10 mouse cellular contexts compared by ENCODE assay signal in genomic region chr6:94631779-94632082, GRCm38 (mm10).
DNase-seq lines count a peak whose midpoint lies in the region; ATAC-seq and TF ChIP-seq lines count a peak whose summit lies in the region.
"Had no signal": no experiment of that assay in that cellular context is flagged by ENCODE, and none has a peak within 500 bp of the region (broad histone marks: within the 10 kb centered on the region; RNA-seq: fewer than 3 reads in every experiment).

No protein-coding gene starts in this region.

- H3K27ac ChIP-seq in layer of hippocampus, adult 2 months: peak overlapping the region; percentile 85
- peak overlapping the region; percentile 83 for H3K27ac ChIP-seq in forebrain, embryonic 12.5 days
- H3K27ac ChIP-seq in limb, embryonic 10.5 days: 0 out of 2 replicates have a peak overlapping the region, but pooled peaks have one; percentile 37
- peak overlapping the region; percentile 19; the same call in 1 of the 2 replicates for H3K27ac ChIP-seq in small intestine, adult 2 months (ENCODE audit: insufficient read depth, low read depth, low read length)

- TF ChIP-seq POLR2A in small intestine, adult 2 months (IDR thresholded peaks at IDR 0.05; ENCODE audit: low read depth, low read length): no peak

- no peaks in the 10 kb centered on the region for H3K9me3 ChIP-seq in forebrain, embryonic 12.5 days
- no peaks in the 10 kb centered on the region for H3K9me3 ChIP-seq in limb, embryonic 10.5 days (replicated peaks)

- no peak overlapping the region for H3K4me3 ChIP-seq in layer of hippocampus, adult 2 months
- no peak overlapping the region for H3K4me3 ChIP-seq in forebrain, embryonic 12.5 days (replicated peaks)
- no peak overlapping the region for H3K4me3 ChIP-seq in limb, embryonic 10.5 days
- H3K4me3 ChIP-seq in small intestine, adult 2 months (ENCODE audit: low read depth, low read length): no peak overlapping the region

- WGBS in forebrain, embryonic 12.5 days: 51% methylated on average over 6 of the region's 6 CpGs
- WGBS in limb, embryonic 10.5 days: 94% methylated on average over 6 of the region's 6 CpGs
- 81% methylated on average over 6 of the region's 6 CpGs for WGBS in small intestine, adult 2 months

- no peak overlapping the region for H3K9ac ChIP-seq in forebrain, embryonic 12.5 days

- no peak overlapping the region for H3K4me2 ChIP-seq in forebrain, embryonic 12.5 days

- H3K27me3 ChIP-seq in forebrain, embryonic 12.5 days: no peaks in the 10 kb centered on the region
- peaks cover 28% of the 10 kb centered on the region; the same call in 1 of the 2 replicates for H3K27me3 ChIP-seq in limb, embryonic 10.5 days (ENCODE audit: low read depth, poor library complexity, severe bottlenecking)
- no peaks in the 10 kb centered on the region for H3K27me3 ChIP-seq in small intestine, adult 2 months (ENCODE audit: control insufficient read depth, insufficient read depth, low read length)

- ATAC-seq in forebrain, embryonic 12.5 days (ENCODE audit: low FRiP score): no peak

- H3K4me1 ChIP-seq in forebrain, embryonic 12.5 days: peaks cover 86% of the 10 kb centered on the region
- peaks cover 70% of the 10 kb centered on the region for H3K4me1 ChIP-seq in limb, embryonic 10.5 days
- H3K4me1 ChIP-seq in small intestine, adult 2 months (ENCODE audit: control insufficient read depth, insufficient read depth, insufficient read length, low read length): peaks cover 11% of the 10 kb centered on the region; the same call in 1 of the 2 replicates

- TF ChIP-seq CTCF in layer of hippocampus, adult 2 months (conservative IDR thresholded peaks at IDR 0.05): no peak
- TF ChIP-seq CTCF in small intestine, adult 2 months (IDR thresholded peaks at IDR 0.05; ENCODE audit: extremely low read depth, insufficient read length, insufficient replicate concordance, low read depth, low read length): no peak

- no peak for DNase-seq in layer of hippocampus, adult 2 months (ENCODE audit: low spot score in 2 of 2)
- no peak for DNase-seq in layer of hippocampus, postnatal 36 days
- DNase-seq in limb, embryonic 10.5 days (ENCODE audit: low spot score): no peak
- DNase-seq in adrenal gland, adult 18-20 months (ENCODE audit: low spot score in 2 of 2): no peak
- DNase-seq in kidney, postnatal 14 days: no peak
- DNase-seq in kidney, adult 11 months: no peak
- DNase-seq: heart, postnatal 36 days; right cerebral cortex, adult 18-20 months had no signal

- H3K36me3 ChIP-seq in forebrain, embryonic 12.5 days (replicated peaks): peaks cover 24% of the 10 kb centered on the region; the same call in 1 of the 2 replicates
- H3K36me3 ChIP-seq in limb, embryonic 10.5 days: peaks cover 5% of the 10 kb centered on the region; the same call in 1 of the 2 replicates
- peaks cover 26% of the 10 kb centered on the region for H3K36me3 ChIP-seq in small intestine, adult 2 months (ENCODE audit: control insufficient read depth, insufficient read depth, low read length)

Comparison
In these comparisons a context has a peak if more than half of its experiments do, and no peak if none do; other contexts are left out.
1. H3K27ac ChIP-seq: peak in every context shown above with its lines; median percentile 85 in layer of hippocampus, adult 2 months; 83 in forebrain, embryonic 12.5 days; 37 in limb, embryonic 10.5 days; 19 in small intestine, adult 2 months.